Mouse (Mus musculus): Measurements from ENCODE around the gene Glt8d2.

The Glt8d2 gene

DNA sequence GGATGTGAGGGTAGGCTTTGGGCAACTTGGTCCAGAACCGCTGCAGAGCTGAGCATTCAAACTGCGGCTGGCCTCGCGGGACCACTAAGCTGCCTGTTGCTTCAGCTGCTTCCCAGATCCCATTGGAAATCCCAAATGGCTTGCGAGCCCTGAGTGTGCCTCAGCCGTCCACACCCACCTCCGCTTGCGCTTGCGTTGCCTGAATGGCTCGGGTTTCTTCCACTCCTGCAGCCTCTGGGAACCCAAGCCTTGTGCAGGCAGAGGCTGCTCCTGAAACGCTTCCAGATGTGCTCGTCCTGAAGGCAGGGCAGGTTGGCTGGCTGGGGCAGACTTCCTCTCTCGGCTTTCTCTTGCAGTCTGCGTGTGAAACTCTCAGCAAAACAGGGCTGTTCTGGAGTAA is at the start of gene Glt8d2:
Glt8d2 (minus strand) TSS at position 157 of the 400 bp plus-strand sequence.
- peak; percentile 51 for DNase-seq (ENCODE audit: low spot score)

DNA sequence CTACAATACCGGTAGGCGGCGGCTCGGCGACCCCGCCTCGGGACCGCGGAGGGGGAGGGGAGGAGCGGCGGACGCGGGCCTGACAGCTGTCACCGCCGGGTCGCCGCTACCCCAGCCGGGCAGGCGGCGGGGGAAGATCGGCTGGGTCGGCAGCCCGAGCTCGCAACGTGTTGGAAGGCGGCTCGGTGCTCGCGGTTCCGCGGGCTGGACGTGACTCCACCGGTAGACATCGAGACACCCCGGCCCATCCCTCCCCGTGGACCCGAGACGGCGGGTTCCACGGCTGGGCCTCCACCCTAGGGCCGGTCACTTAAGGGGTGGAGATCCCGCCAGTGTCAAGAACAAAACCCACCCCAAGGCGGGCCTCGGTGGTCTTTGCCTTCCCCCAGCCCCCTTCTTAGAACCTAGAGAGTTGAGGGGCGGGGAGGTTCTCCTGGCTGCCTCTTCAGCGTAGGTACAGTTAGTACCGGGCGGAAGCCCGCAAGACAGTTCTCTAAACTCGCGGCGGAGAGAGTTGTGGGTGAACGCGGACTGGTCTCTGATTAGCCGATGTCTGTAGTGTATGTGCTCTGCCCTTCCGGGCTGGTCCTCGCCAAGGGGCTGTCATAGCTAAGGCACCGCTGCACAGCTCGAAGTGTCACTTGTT is 9.0 kb upstream of the Glt8d2 start:
- DNase-seq (ENCODE audit: low spot score), result no peak

DNA sequence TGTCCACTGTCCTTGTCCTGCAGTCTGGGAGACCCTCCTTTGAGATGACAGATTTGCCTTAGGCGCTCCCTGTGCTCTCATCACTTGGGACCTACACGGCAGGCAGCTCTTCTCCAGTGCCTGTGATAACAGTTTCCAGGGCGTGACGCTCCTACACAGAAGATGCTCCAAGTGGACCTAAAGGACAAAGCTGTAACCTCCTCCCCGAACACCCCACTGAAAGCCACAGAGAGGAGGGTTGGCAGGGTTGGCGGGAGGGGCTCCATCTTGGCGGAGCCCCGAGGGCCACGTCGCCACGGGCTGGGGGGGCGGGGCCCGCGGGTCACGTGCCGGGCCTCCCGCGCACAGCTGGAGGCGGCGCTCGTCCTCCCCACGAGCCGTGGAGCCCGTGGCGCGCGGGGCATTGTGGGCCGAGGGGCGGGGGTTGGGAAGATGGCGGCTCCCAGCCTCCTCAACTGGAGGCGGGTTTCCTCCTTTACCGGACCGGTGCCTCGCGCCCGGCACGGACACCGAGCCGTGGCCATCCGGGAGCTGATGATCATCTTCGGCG is 8.3 kb upstream of the Glt8d2 start:
- peak; percentile 89 for DNase-seq (ENCODE audit: low spot score)

GRCm38 (mm10) chr10:82697305-82697898 is 7.0 kb upstream of the Glt8d2 start:
- no peak for DNase-seq (ENCODE audit: low spot score)

- peak; percentile 9 for DNase-seq (ENCODE audit: low spot score)
Observed at GRCm38 (mm10) chr10:82696453-82697079, 6.1 kb upstream of the Glt8d2 start.

GRCm38 (mm10) chr10:82695956-82696355 is 5.5 kb upstream of the Glt8d2 start, which contains the start of gene Hcfc2:
TSS of gene Hcfc2 (plus strand) at chr10:82696160.
- no peak for DNase-seq (ENCODE audit: low spot score)

DNA sequence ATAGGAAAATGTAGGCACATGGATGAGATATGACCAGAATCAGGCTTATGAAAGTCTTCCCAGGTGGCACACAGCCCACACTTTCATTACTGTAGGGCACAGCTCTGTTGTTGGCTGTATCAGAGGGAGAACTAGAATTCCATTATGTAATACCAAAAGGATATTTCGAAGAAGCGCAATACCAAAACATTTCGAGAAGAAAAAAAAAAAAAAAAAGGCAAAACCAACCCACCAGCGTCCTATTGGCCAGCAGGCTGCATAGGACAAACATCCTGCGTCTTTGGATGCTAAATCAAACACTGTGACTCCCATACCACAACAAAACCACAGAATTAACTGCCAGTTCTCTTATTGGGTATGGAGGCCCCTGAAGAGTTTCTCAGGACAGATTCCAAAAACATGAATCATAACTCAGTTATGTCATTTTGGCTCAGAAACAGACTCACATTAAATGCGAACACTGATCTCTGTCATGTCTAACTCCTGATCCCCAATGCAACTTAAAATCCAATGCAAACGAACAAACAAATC is 704 bp downstream of the Glt8d2 start:
- DNase-seq (ENCODE audit: low spot score), result no peak

- no peak for DNase-seq (ENCODE audit: low spot score)
Observed at GRCm38 (mm10) chr10:82685440-82685839, 5.0 kb downstream of the Glt8d2 start.

- DNase-seq (ENCODE audit: low spot score), result no peak
Observed at GRCm38 (mm10) chr10:82681639-82682038, 8.8 kb downstream of the Glt8d2 start.

DNA sequence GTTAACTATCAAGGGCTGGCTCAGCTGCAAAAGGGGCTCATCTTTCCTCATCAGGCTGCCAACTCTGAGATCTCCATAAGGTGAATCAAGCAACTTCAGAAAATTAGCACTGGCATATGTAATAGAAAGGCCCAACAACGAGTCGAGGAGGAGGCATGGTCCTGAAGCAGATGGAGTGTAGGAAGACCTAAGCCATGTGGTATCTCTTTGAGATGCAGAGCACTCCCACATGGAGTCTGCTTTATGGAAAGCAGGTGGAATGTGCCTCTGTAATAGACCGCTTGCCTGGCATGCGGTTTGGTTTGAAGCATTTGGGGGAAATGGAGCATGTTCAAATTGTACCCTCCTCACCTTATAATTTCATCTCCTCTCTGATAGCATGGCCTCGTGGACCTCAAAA is 9.7 kb downstream of the Glt8d2 start:
- no peak for DNase-seq (ENCODE audit: low spot score)

GRCm38 (mm10) chr10:82676949-82677348 is 13.5 kb downstream of the Glt8d2 start:
- no peak for DNase-seq (ENCODE audit: low spot score)

DNA sequence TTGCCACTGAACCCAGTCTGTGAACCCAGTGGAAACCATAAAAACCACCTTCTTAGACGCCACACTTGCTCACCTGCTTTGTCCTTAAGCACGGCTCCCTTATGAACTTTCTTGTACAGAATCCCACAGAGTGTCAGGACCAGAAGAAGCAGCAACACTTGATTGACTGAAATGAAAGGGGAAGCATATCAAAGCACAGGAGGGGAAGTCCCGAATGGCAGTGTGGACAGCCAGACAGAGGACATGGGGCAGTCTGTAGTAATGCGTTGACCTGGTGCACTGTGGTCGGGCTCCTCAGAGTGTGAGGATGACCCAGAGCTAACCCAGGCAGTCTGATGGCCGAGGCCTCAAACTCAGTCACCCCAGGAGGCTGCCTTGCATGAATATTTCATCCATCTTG is 20.2 kb downstream of the Glt8d2 start:
- no peak for DNase-seq (ENCODE audit: low spot score)

- peak; percentile 78 for DNase-seq (ENCODE audit: low spot score)
Observed at GRCm38 (mm10) chr10:82666436-82667234, 23.8 kb downstream of the Glt8d2 start.

- no peak for DNase-seq (ENCODE audit: low spot score)
Observed at GRCm38 (mm10) chr10:82665951-82666350, 24.5 kb downstream of the Glt8d2 start.

GRCm38 (mm10) chr10:82663289-82663688 is 27.2 kb downstream of the Glt8d2 start:
- no peak for DNase-seq (ENCODE audit: low spot score)

DNA sequence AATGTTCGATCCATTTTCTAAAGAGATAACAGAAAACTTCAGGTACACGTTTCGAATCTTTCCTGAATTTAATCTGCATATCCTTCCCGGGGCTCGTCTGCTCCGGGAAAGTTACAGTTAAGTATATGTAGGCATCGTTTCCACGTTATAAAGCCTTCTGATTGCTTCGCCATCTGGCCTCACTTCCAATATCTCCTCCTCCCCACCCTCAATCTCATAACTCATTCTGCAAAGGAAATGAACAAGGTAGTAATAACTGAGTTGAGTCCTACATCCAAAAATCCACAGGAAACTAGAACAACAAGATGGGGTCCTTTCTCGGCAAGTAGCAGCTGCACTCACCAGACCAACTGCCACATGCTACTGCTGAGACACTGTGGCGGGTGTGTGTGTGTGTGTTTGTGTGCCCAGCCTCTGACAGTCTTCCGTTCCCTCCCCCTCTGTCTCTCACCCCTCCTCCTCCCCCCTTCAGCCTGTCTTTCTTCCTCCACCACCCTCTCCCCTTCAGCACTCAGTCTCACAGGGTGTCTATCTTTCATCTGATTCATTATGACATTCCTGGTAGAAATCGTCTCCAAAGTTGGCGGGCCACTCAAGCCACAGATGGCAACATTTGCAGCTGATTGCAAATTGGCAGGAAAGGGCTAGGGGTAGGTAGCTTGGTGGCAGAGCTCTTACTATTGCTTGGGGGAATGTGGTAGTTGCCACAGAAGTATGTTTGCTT is 28.0 kb downstream of the Glt8d2 start:
- DNase-seq (ENCODE audit: low spot score), result no peak

DNA sequence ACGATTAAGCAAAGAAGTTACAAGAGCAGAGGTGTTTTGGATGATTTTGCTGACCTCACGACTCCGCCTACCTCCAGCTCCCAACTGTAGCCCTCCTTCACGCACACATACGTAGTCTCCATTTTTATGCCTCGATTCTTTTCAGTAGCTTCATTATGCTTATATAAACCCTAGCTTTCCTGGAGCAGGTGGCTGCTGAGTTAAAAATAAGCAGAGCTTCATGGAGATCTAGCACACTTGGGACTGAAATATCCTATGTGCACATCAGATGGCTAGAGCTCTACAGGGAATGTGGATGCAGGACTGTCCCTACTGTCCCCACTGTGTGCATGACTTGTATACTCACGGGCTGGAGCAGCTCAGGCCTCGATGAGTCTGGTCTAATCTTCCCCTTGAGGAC is 28.6 kb downstream of the Glt8d2 start:
- no peak for DNase-seq (ENCODE audit: low spot score)

DNA sequence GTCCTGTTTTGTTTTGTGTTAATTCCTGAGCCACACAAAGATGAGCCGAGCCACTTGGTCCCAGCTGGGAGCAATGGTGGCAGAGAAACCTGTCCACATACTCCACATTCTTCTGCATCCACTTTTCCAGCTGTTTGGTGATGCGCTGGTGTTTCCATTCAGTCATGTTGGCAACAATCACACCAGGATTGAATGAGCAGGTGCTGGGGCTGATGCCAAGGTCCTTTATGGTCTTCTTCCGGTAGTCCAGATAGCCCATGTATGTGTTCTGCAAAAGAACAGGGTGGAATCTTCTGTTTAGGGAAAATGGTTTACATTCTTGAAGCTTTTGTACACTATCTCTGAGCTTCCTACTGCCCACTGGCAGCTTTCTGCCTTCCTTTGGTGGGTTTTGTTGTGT is 35.9 kb downstream of the Glt8d2 start:
- no peak for DNase-seq (ENCODE audit: low spot score)

DNA sequence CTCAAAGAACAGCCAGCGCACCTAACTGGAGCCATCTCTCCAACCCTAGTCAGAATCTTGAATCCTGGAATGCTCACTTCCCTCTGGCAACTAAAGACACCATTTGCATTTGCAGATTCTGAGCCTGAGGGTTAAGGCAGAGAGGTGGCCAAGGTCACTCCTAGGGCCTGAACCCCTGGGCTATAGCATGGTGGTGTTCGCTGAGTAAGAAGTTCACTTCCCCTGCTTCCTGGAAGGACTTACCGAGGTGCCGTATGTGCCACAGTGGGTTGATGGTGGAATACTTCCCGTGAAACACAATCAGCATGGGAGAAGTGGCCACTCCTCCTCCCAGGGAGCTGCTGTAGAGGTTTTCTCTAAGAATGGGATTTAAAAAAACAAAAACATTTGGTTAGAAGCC is 37.8 kb downstream of the Glt8d2 start:
- no peak for DNase-seq (ENCODE audit: low spot score)

DNA sequence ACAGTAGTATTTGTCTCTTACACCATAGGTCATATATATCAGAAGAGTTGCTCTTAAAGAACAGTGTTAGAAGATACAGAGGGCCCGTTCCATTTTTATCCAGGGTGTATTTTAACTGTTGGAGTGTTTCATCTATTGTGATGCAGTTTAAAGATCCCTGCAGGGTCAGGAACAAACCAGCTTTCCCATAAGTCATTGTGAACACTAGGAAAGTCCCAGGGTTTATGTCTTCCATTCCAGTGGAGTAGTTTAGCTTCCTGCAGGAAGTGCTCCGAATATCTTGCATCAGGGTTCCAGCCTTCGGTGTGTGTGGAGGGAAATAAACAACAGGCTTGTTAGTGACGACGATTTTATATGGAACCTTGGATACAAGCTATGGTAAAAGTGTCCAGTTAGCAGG is 39.2 kb downstream of the Glt8d2 start:
- no peak for DNase-seq (ENCODE audit: low spot score)

- no peak for DNase-seq (ENCODE audit: low spot score)
Observed at GRCm38 (mm10) chr10:82647205-82647811, 43.1 kb downstream of the Glt8d2 start.

Measured in ovary, postnatal 36 days (tissue).